Mouse (Mus musculus) MEL (cell line): ENCODE measurements around the gene Cenpx. TPM values are rescaled to one million over a fixed set of nuclear protein-coding genes. Genes with fewer than 3 reads are reported as not detected.

Experiments used
- DNase-seq: peaks from one replicate; pipeline ENCODE4 v3.0.0; 2011; ENCODE audit warnings: low read depth, low spot score
- H3K27ac ChIP-seq: 2 replicates; pipeline ENCODE4 v1.5.1; 2012; ENCODE audit warnings: low read depth, mild to moderate bottlenecking, control low read depth, low read length, moderate library complexity; ENCODE audit not compliant: control insufficient read depth
- H3K27me3 ChIP-seq, 2 experiments: fragments of 150-350 bp in 1 of 2; sonication (generic) in 1 of 2; 2 replicates each; pipeline ENCODE4 v1.6.1; 2012; ENCODE audit warnings: low read length in 2 of 2, mild to moderate bottlenecking in 2 of 2, improper control_type of control experiment in 1 of 2, moderate library complexity in 1 of 2; ENCODE audit not compliant: insufficient read depth in 2 of 2, control insufficient read depth in 1 of 2
- H3K36me3 ChIP-seq, 2 experiments: 2 replicates each; pipeline ENCODE4 v1.6.1; 2012 to 2014; ENCODE audit warnings: low read length in 2 of 2, improper control_type of control experiment in 1 of 2, inconsistent platforms in 1 of 2, mild to moderate bottlenecking in 1 of 2; ENCODE audit not compliant: insufficient read depth in 2 of 2, control insufficient read depth in 1 of 2
- H3K4me1 ChIP-seq, 2 experiments: fragments of 150-350 bp in 1 of 2; sonication (generic) in 1 of 2; 2 replicates each; pipeline ENCODE4 v1.6.1; 2012; ENCODE audit warnings: low read length in 2 of 2, improper control_type of control experiment in 1 of 2, mild to moderate bottlenecking in 1 of 2; ENCODE audit not compliant: insufficient read depth in 2 of 2, control insufficient read depth in 1 of 2
- H3K4me3 ChIP-seq, 2 experiments: fragments of 150-350 bp in 1 of 2; sonication (generic) in 1 of 2; 2 replicates each; pipeline ENCODE4 v1.5.1; 2012; ENCODE audit warnings: low read depth in 2 of 2, low read length in 2 of 2, mild to moderate bottlenecking in 2 of 2, moderate library complexity in 2 of 2, control low read depth in 1 of 2, improper control_type of control experiment in 1 of 2; ENCODE audit not compliant: control insufficient read depth in 1 of 2, insufficient read depth in 1 of 2
- H3K79me2 ChIP-seq: 2 replicates; pipeline ENCODE4 v1.6.1; 2012; ENCODE audit warnings: mild to moderate bottlenecking, low read length, moderate library complexity; ENCODE audit not compliant: control insufficient read depth, poor library complexity, insufficient read depth
- H3K9ac ChIP-seq: 2 replicates; pipeline ENCODE4 v1.6.1; 2012; ENCODE audit warnings: low read depth, mild to moderate bottlenecking, control low read depth, low read length, moderate library complexity; ENCODE audit not compliant: control insufficient read depth, poor library complexity, severe bottlenecking
- H3K9me3 ChIP-seq: fragments of 150-350 bp; sonication (generic); replicated peaks from 2 replicates; pipeline ENCODE4 v1.6.1; 2012; ENCODE audit warnings: mild to moderate bottlenecking, low read length, improper control_type of control experiment, moderate library complexity; ENCODE audit not compliant: insufficient read depth
- CHD1 ChIP-seq: IDR thresholded peaks from 2 replicates; pipeline ENCODE4 v1.6.1; 2012; ENCODE audit warnings: low read depth, mild to moderate bottlenecking, inconsistent platforms, low read length, improper control_type of control experiment
- CHD2 ChIP-seq: IDR thresholded peaks from 2 replicates; pipeline ENCODE4 v1.6.1; 2011; ENCODE audit warnings: low read length, improper control_type of control experiment
- CTCF ChIP-seq, 3 experiments: IDR thresholded peaks in 2 of 3; conservative IDR thresholded peaks in 1 of 3; 2 replicates each; pipeline ENCODE4 v1.5.1; 2011 to 2012; ENCODE audit warnings: low read length in 3 of 3, low read depth in 2 of 3, mild to moderate bottlenecking in 2 of 3, improper control_type of control experiment in 1 of 3, inconsistent platforms in 1 of 3, mixed read lengths in 1 of 3, moderate library complexity in 1 of 3; ENCODE audit not compliant: control insufficient read depth in 1 of 3, insufficient read depth in 1 of 3, poor library complexity in 1 of 3, severe bottlenecking in 1 of 3
- E2F4 ChIP-seq: IDR thresholded peaks from 2 replicates; pipeline ENCODE4 v1.6.1; 2011; ENCODE audit warnings: low read depth, low read length, improper control_type of control experiment, borderline replicate concordance
- EP300 ChIP-seq, 2 experiments: IDR thresholded peaks; 2 replicates each; pipeline ENCODE4 v1.6.1; 2011; ENCODE audit warnings: improper control_type of control experiment in 2 of 2, low read length in 2 of 2, low read depth in 1 of 2, mild to moderate bottlenecking in 1 of 2
- GABPA ChIP-seq: IDR thresholded peaks from 2 replicates; pipeline ENCODE4 v1.6.1; 2012; ENCODE audit warnings: low read depth, mild to moderate bottlenecking, inconsistent platforms, low read length, improper control_type of control experiment, moderate library complexity
- GATA1 ChIP-seq: IDR thresholded peaks from 2 replicates; pipeline ENCODE4 v1.6.1; 2011; ENCODE audit warnings: low read depth, low read length, improper control_type of control experiment
- HCFC1 ChIP-seq: IDR thresholded peaks from 2 replicates; pipeline ENCODE4 v1.6.1; 2012; ENCODE audit warnings: low read depth, mild to moderate bottlenecking, inconsistent platforms, low read length, improper control_type of control experiment, moderate library complexity
- JUND ChIP-seq: IDR thresholded peaks from 2 replicates; pipeline ENCODE4 v1.6.1; 2011; ENCODE audit warnings: low read depth, mild to moderate bottlenecking, improper control_type of control experiment, low read length
- KAT2A ChIP-seq: conservative IDR thresholded peaks from 2 replicates; pipeline ENCODE4 v1.6.1; 2012; ENCODE audit warnings: low read depth, low read length, improper control_type of control experiment, inconsistent platforms
- MAX ChIP-seq: IDR thresholded peaks from 2 replicates; pipeline ENCODE4 v1.6.1; 2011; ENCODE audit warnings: low read length, improper control_type of control experiment
- MAZ ChIP-seq: IDR thresholded peaks from 2 replicates; pipeline ENCODE4 v1.6.1; 2012; ENCODE audit warnings: low read depth, mild to moderate bottlenecking, inconsistent platforms, low read length, improper control_type of control experiment
- MEF2A ChIP-seq: IDR thresholded peaks from 2 replicates; pipeline ENCODE4 v1.6.1; 2014; ENCODE audit warnings: low read depth, mild to moderate bottlenecking, inconsistent platforms, low read length, improper control_type of control experiment; ENCODE audit not compliant: poor library complexity, insufficient replicate concordance, severe bottlenecking; ENCODE audit errors: extremely low read depth
- MYB ChIP-seq: IDR thresholded peaks from 2 replicates; pipeline ENCODE4 v1.6.1; 2011; ENCODE audit warnings: mild to moderate bottlenecking, low read depth, low read length, improper control_type of control experiment
- MYC ChIP-seq: IDR thresholded peaks from 2 replicates; pipeline ENCODE4 v1.6.1; 2011; ENCODE audit warnings: low read depth, mild to moderate bottlenecking, low read length, improper control_type of control experiment, moderate library complexity
- POLR2A ChIP-seq, 2 experiments: IDR thresholded peaks; 2 replicates each; pipeline ENCODE4 v1.6.1; 2011 to 2012; ENCODE audit warnings: low read length in 2 of 2, mild to moderate bottlenecking in 2 of 2, control low read depth in 1 of 2, improper control_type of control experiment in 1 of 2, low read depth in 1 of 2, moderate library complexity in 1 of 2; ENCODE audit not compliant: control insufficient read depth in 1 of 2, insufficient read depth in 1 of 2, poor library complexity in 1 of 2
- POLR2AphosphoS2 ChIP-seq: IDR thresholded peaks from 2 replicates; pipeline ENCODE4 v1.6.1; 2011; ENCODE audit warnings: low read length, improper control_type of control experiment
- POLR2AphosphoS5 ChIP-seq: IDR thresholded peaks from 2 replicates; pipeline ENCODE4 v1.6.1; 2012; ENCODE audit warnings: low read depth, borderline replicate concordance, mild to moderate bottlenecking, inconsistent platforms, low read length, moderate library complexity, mixed read lengths
- RAD21 ChIP-seq: IDR thresholded peaks from 2 replicates; pipeline ENCODE4 v1.6.1; 2011; ENCODE audit warnings: mild to moderate bottlenecking, low read depth, low read length, improper control_type of control experiment
- RCOR1 ChIP-seq: IDR thresholded peaks from 2 replicates; pipeline ENCODE4 v1.6.1; 2012; ENCODE audit warnings: low read depth, mild to moderate bottlenecking, inconsistent platforms, low read length, improper control_type of control experiment
- SMC3 ChIP-seq: IDR thresholded peaks from 2 replicates; pipeline ENCODE4 v1.6.1; 2011; ENCODE audit warnings: low read depth, low read length, improper control_type of control experiment
- TAL1 ChIP-seq: IDR thresholded peaks from 2 replicates; pipeline ENCODE4 v1.6.1; 2012; ENCODE audit warnings: mild to moderate bottlenecking, inconsistent platforms, low read length, moderate library complexity, mixed read lengths
- TCF12 ChIP-seq: IDR thresholded peaks from 2 replicates; pipeline ENCODE4 v1.6.1; 2014; ENCODE audit warnings: low read depth, mild to moderate bottlenecking, inconsistent platforms, low read length, improper control_type of control experiment, moderate library complexity
- USF1 ChIP-seq: IDR thresholded peaks from 2 replicates; pipeline ENCODE4 v1.6.1; 2014; ENCODE audit warnings: low read depth, mild to moderate bottlenecking, inconsistent platforms, low read length, improper control_type of control experiment, moderate library complexity
- USF2 ChIP-seq, 2 experiments: IDR thresholded peaks; 2 replicates each; pipeline ENCODE4 v1.6.1; 2011 to 2012; ENCODE audit warnings: improper control_type of control experiment in 2 of 2, low read length in 2 of 2, borderline replicate concordance in 1 of 2, inconsistent platforms in 1 of 2, low read depth in 1 of 2, mild to moderate bottlenecking in 1 of 2; ENCODE audit not compliant: insufficient read depth in 1 of 2
- ZC3H11A ChIP-seq: IDR thresholded peaks from 2 replicates; pipeline ENCODE4 v1.6.1; 2012; ENCODE audit warnings: low read depth, mild to moderate bottlenecking, inconsistent platforms, low read length, improper control_type of control experiment
- ZMIZ1 ChIP-seq: IDR thresholded peaks from 2 replicates; pipeline ENCODE4 v1.6.1; 2012; ENCODE audit warnings: low read depth, mild to moderate bottlenecking, inconsistent platforms, low read length, improper control_type of control experiment, moderate library complexity
- polyA plus RNA-seq, 2 experiments: library from polyadenylated mRNA; stranded (reverse) in 1 of 2; unstranded in 1 of 2; fragments of >175 nt in 1 of 2; fragments of >200 nt in 1 of 2; gene quantifications; 2 replicates each; pipeline versions ENCODE4 v1.2.1 to v1.2.4; 2012; ENCODE audit warnings: low replicate concordance in 2 of 2, low read depth in 1 of 2; ENCODE audit not compliant: insufficient read length in 2 of 2, insufficient read depth in 1 of 2, missing spikeins in 1 of 2
- total RNA-seq: library from RNA; depleted of rRNA; stranded (reverse); fragments of 300-350 nt; gene quantifications from 2 replicates; pipeline ENCODE4 v1.2.3, GENCODE M21; 2012

The Cenpx gene
- total and polyA plus RNA-seq, 3 experiments: 141 to 206 TPM; not detected in 1

DNA sequence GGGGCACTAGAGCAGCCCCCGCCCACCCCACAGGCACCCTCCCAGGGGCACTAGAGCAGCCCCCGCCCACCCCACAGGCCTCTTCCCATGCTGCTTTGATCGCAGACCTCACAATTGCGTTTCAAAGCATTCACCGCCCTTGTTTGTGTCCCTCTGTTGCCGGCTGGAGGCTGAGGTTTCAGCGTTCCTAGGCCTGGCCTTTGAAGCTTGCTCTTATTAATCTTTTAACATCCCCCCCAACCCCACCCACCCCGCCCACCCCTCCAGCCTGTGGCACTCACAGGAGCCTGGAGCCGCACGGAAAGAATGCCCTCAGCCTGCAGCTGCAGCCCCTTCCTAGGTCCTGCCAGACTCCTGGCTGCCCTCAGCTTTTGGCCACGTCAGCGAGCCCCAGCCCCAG, 6.3 kb downstream of the Cenpx start:
- H3K27ac ChIP-seq: no peak overlapping the region
- no peak for DNase-seq

GRCm38 (mm10) chr11:120706120-120706519, 7.4 kb downstream of the Cenpx start:
- Histone ChIP-seq H3K4me3 (no peak overlapping the region), H3K9me3 (no peaks in the 10 kb centered on the region), H3K36me3 (no peaks in the 10 kb centered on the region; a peak in 1 of 4 replicates), H3K27me3 (no peaks in the 10 kb centered on the region), H3K79me2 (no peaks in the 10 kb centered on the region), H3K4me1 (no peaks in the 10 kb centered on the region), H3K27ac (no peak overlapping the region), H3K9ac (no peak overlapping the region)
- DNase-seq: no peak
- TF ChIP-seq MAZ: no peak
- no peak for TF ChIP-seq RCOR1
- no peak for TF ChIP-seq TCF12
- no peak for TF ChIP-seq USF2 (IDR thresholded peaks at IDR 0.05; ENCODE audit: borderline replicate concordance in 1 of 2, insufficient read depth in 1 of 2, low read depth in 1 of 2, low read length in 2 of 2)
- TF ChIP-seq EP300 (IDR thresholded peaks at IDR 0.05; ENCODE audit: low read depth in 1 of 2, low read length in 2 of 2): no peak
- no peak for TF ChIP-seq TAL1
- TF ChIP-seq USF1: no peak
- no peak for TF ChIP-seq JUND
- TF ChIP-seq POLR2A (IDR thresholded peaks at IDR 0.05; ENCODE audit: control insufficient read depth in 1 of 2, insufficient read depth in 1 of 2, low read depth in 1 of 2, low read length in 2 of 2, poor library complexity in 1 of 2): no peak
- TF ChIP-seq MEF2A: no peak
- TF ChIP-seq CHD1: no peak
- no peak for TF ChIP-seq GATA1
- TF ChIP-seq SMC3: no peak
- no peak for TF ChIP-seq CTCF (IDR thresholded peaks at IDR 0.05 in 2 of 3, conservative IDR thresholded peaks at IDR 0.05 in 1 of 3; ENCODE audit: control insufficient read depth in 1 of 3, insufficient read depth in 1 of 3, low read depth in 2 of 3, low read length in 3 of 3, poor library complexity in 1 of 3, severe bottlenecking in 1 of 3)
- no peak for TF ChIP-seq RAD21
- no peak for TF ChIP-seq POLR2AphosphoS5

More for the DNA sequence above, 6.3 kb downstream of the Cenpx start:
- no peaks in the 10 kb centered on the region; a peak in 1 of 4 replicates for H3K36me3 ChIP-seq
- no peak for TF ChIP-seq MAX
- TF ChIP-seq ZMIZ1: no peak
- TF ChIP-seq JUND: no peak
- TF ChIP-seq CHD2: no peak
- TF ChIP-seq GATA1: no peak
- TF ChIP-seq POLR2AphosphoS2: no peak
- no peak for TF ChIP-seq MYB
- no peak for TF ChIP-seq MYC
- no peak for TF ChIP-seq KAT2A
- TF ChIP-seq HCFC1: no peak
- no peak for TF ChIP-seq MAZ
- no peak for TF ChIP-seq ZC3H11A
- no peak for TF ChIP-seq USF2 (IDR thresholded peaks at IDR 0.05; ENCODE audit: borderline replicate concordance in 1 of 2, insufficient read depth in 1 of 2, low read depth in 1 of 2, low read length in 2 of 2)
- TF ChIP-seq USF1: no peak
- no peak for TF ChIP-seq GABPA
- no peak for TF ChIP-seq E2F4
- TF ChIP-seq TCF12: no peak
- no peaks in the 10 kb centered on the region for H3K79me2 ChIP-seq
- H3K4me3 ChIP-seq: no peak overlapping the region
- H3K9me3 ChIP-seq: no peaks in the 10 kb centered on the region
- H3K9ac ChIP-seq: no peak overlapping the region
- no peaks in the 10 kb centered on the region for H3K4me1 ChIP-seq
- H3K27me3 ChIP-seq: no peaks in the 10 kb centered on the region
